Mouse (Mus musculus): ENCODE results near the gene 1600002K03Rik. TPM values are rescaled to one million over a fixed set of nuclear protein-coding genes. Genes with fewer than 3 reads are reported as not detected.

1600002K03Rik gene
- polyA plus RNA-seq, 1 experiment from 2014 or later: 6.4 TPM

- Histone ChIP-seq H3K27ac (ENCODE audit: low read depth, low read length) (peak overlapping the region; percentile 100), H3K4me2 (ENCODE audit: low read depth, low read length, severe bottlenecking) (peak overlapping the region; percentile 73), H3K9me3 (ENCODE audit: control insufficient read depth, low read length) (no peaks in the 10 kb centered on the region), H3K36me3 (ENCODE audit: control insufficient read depth, insufficient read depth, low read length) (peaks cover 23% of the 10 kb centered on the region), H3K4me3 (ENCODE audit: low read depth, low read length) (peak overlapping the region; percentile 99), H3K4me1 (replicated peaks; ENCODE audit: control insufficient read depth, insufficient read depth, low read length) (peaks cover 33% of the 10 kb centered on the region), H3K9ac (ENCODE audit: low read length) (peak overlapping the region; percentile 100), H3K27me3 (ENCODE audit: control insufficient read depth, insufficient read depth, low read length) (no peaks in the 10 kb centered on the region)
- ATAC-seq (replicated peaks; ENCODE audit: low FRiP score) (peak; percentile 80), DNase-seq (ENCODE audit: low spot score) (peak; percentile 99)
- under 1% methylated on average over 88 of the region's 88 CpGs for WGBS
These were observed 23.2 kb upstream of the 1600002K03Rik start for GRCm38 (mm10) chr10:80149291-80150225.

GRCm38 (mm10) chr10:80150226-80151210 lies 22.2 kb upstream of the 1600002K03Rik start:
- DNase-seq (ENCODE audit: low spot score) (peak; percentile 97), ATAC-seq (replicated peaks; ENCODE audit: low FRiP score) (peak; percentile 22)
- under 1% methylated on average over 55 of the region's 71 CpGs for whole genome bisulfite sequencing
- Histone ChIP-seq H3K36me3 (ENCODE audit: control insufficient read depth, insufficient read depth, low read length) (peaks cover 33% of the 10 kb centered on the region), H3K9me3 (ENCODE audit: control insufficient read depth, low read length) (no peaks in the 10 kb centered on the region), H3K27me3 (ENCODE audit: control insufficient read depth, insufficient read depth, low read length) (no peaks in the 10 kb centered on the region), H3K4me2 (ENCODE audit: low read depth, low read length, severe bottlenecking) (peak overlapping the region; percentile 73), H3K4me1 (replicated peaks; ENCODE audit: control insufficient read depth, insufficient read depth, low read length) (peaks cover 39% of the 10 kb centered on the region), H3K4me3 (ENCODE audit: low read depth, low read length) (peak overlapping the region; percentile 99), H3K9ac (ENCODE audit: low read length) (peak overlapping the region; percentile 100), H3K27ac (ENCODE audit: low read depth, low read length) (peak overlapping the region; percentile 99)

- H3K36me3 ChIP-seq (ENCODE audit: control insufficient read depth, insufficient read depth, low read length): peaks cover 40% of the 10 kb centered on the region
- 1% methylated on average over 26 of the region's 26 CpGs for WGBS
- H3K27me3 ChIP-seq (ENCODE audit: control insufficient read depth, insufficient read depth, low read length): no peaks in the 10 kb centered on the region
- peak overlapping the region; percentile 99 for H3K4me3 ChIP-seq (ENCODE audit: low read depth, low read length)
- DNase-seq (ENCODE audit: low spot score) (peak; percentile 80), ATAC-seq (replicated peaks; ENCODE audit: low FRiP score) (no peak)
- H3K4me2 ChIP-seq (ENCODE audit: low read depth, low read length, severe bottlenecking): peak overlapping the region; percentile 73
- H3K9me3 ChIP-seq (ENCODE audit: control insufficient read depth, low read length): no peaks in the 10 kb centered on the region
- H3K27ac ChIP-seq (ENCODE audit: low read depth, low read length): peak overlapping the region; percentile 99
- H3K4me1 ChIP-seq (replicated peaks; ENCODE audit: control insufficient read depth, insufficient read depth, low read length): peaks cover 43% of the 10 kb centered on the region
- peak overlapping the region; percentile 100 for H3K9ac ChIP-seq (ENCODE audit: low read length)
These were observed 21.3 kb upstream of the 1600002K03Rik start for GRCm38 (mm10) chr10:80151211-80152034.

- DNase-seq (ENCODE audit: low spot score): peak; percentile 74
- Histone ChIP-seq H3K4me1 (replicated peaks; ENCODE audit: control insufficient read depth, insufficient read depth, low read length) (peaks cover 45% of the 10 kb centered on the region), H3K27me3 (ENCODE audit: control insufficient read depth, insufficient read depth, low read length) (no peaks in the 10 kb centered on the region), H3K4me3 (ENCODE audit: low read depth, low read length) (peak overlapping the region; percentile 99), H3K4me2 (ENCODE audit: low read depth, low read length, severe bottlenecking) (peak overlapping the region; percentile 73), H3K9me3 (ENCODE audit: control insufficient read depth, low read length) (no peaks in the 10 kb centered on the region), H3K36me3 (ENCODE audit: control insufficient read depth, insufficient read depth, low read length) (peaks cover 47% of the 10 kb centered on the region), H3K9ac (ENCODE audit: low read length) (peak overlapping the region; percentile 100), H3K27ac (ENCODE audit: low read depth, low read length) (peak overlapping the region; percentile 99)
- ATAC-seq (replicated peaks; ENCODE audit: low FRiP score): no peak
- WGBS: 8% methylated on average over 15 of the region's 15 CpGs
These were observed 20.5 kb upstream of the 1600002K03Rik start for GRCm38 (mm10) chr10:80152071-80152872.

- Histone ChIP-seq H3K9ac (ENCODE audit: low read length) (peak overlapping the region; percentile 100), H3K9me3 (ENCODE audit: control insufficient read depth, low read length) (no peaks in the 10 kb centered on the region), H3K4me3 (ENCODE audit: low read depth, low read length) (peak overlapping the region; percentile 99), H3K36me3 (ENCODE audit: control insufficient read depth, insufficient read depth, low read length) (peaks cover 50% of the 10 kb centered on the region), H3K4me2 (ENCODE audit: low read depth, low read length, severe bottlenecking) (peak overlapping the region; percentile 73), H3K27me3 (ENCODE audit: control insufficient read depth, insufficient read depth, low read length) (no peaks in the 10 kb centered on the region), H3K4me1 (replicated peaks; ENCODE audit: control insufficient read depth, insufficient read depth, low read length) (peaks cover 46% of the 10 kb centered on the region), H3K27ac (ENCODE audit: low read depth, low read length) (0 out of 2 replicates have a peak overlapping the region, but pooled peaks have one; percentile 99)
- WGBS: 43% methylated on average over 3 of the region's 3 CpGs
- no peak for DNase-seq (ENCODE audit: low spot score)
- no peak for ATAC-seq (replicated peaks; ENCODE audit: low FRiP score)
These were observed 19.9 kb upstream of the 1600002K03Rik start for GRCm38 (mm10) chr10:80152873-80153260.

GRCm38 (mm10) chr10:80153713-80154112 lies 19.0 kb upstream of the 1600002K03Rik start:
- Histone ChIP-seq H3K4me3 (ENCODE audit: low read depth, low read length) (peak overlapping the region; percentile 99; the same call in 1 of the 2 replicates), H3K27me3 (ENCODE audit: control insufficient read depth, insufficient read depth, low read length) (no peaks in the 10 kb centered on the region), H3K36me3 (ENCODE audit: control insufficient read depth, insufficient read depth, low read length) (peaks cover 50% of the 10 kb centered on the region), H3K4me2 (ENCODE audit: low read depth, low read length, severe bottlenecking) (no peak overlapping the region), H3K9ac (ENCODE audit: low read length) (no peak overlapping the region), H3K9me3 (ENCODE audit: control insufficient read depth, low read length) (no peaks in the 10 kb centered on the region), H3K4me1 (replicated peaks; ENCODE audit: control insufficient read depth, insufficient read depth, low read length) (peaks cover 53% of the 10 kb centered on the region), H3K27ac (ENCODE audit: low read depth, low read length) (no peak overlapping the region)
- 91% methylated on average over 19 of the region's 19 CpGs for WGBS
- DNase-seq (ENCODE audit: low spot score) (no peak), ATAC-seq (replicated peaks; ENCODE audit: low FRiP score) (no peak)

GRCm38 (mm10) chr10:80154384-80154783 lies 18.4 kb upstream of the 1600002K03Rik start:
- no peak overlapping the region for H3K4me2 ChIP-seq (ENCODE audit: low read depth, low read length, severe bottlenecking)
- 89% methylated on average over 7 of the region's 7 CpGs for WGBS
- no peaks in the 10 kb centered on the region for H3K9me3 ChIP-seq (ENCODE audit: control insufficient read depth, low read length)
- H3K4me1 ChIP-seq (replicated peaks; ENCODE audit: control insufficient read depth, insufficient read depth, low read length): peaks cover 59% of the 10 kb centered on the region
- ATAC-seq (replicated peaks; ENCODE audit: low FRiP score): no peak
- no peaks in the 10 kb centered on the region for H3K27me3 ChIP-seq (ENCODE audit: control insufficient read depth, insufficient read depth, low read length)
- H3K4me3 ChIP-seq (ENCODE audit: low read depth, low read length): no peak overlapping the region
- peaks cover 50% of the 10 kb centered on the region for H3K36me3 ChIP-seq (ENCODE audit: control insufficient read depth, insufficient read depth, low read length)
- no peak overlapping the region for H3K27ac ChIP-seq (ENCODE audit: low read depth, low read length)
- H3K9ac ChIP-seq (ENCODE audit: low read length): no peak overlapping the region
- DNase-seq (ENCODE audit: low spot score): no peak
